Mouse (Mus musculus) stomach, postnatal 0 days (tissue): Measurements from ENCODE around the gene Svip.

Experiments
- CTCF ChIP-seq: IDR thresholded peaks from 2 replicates; pipeline ENCODE4 v1.5.1; 2016; ENCODE audit warnings: antibody characterized with exemption, low read depth, mild to moderate bottlenecking, moderate library complexity
- EP300 ChIP-seq: optimal IDR thresholded peaks from 2 replicates; pipeline ENCODE3; 2016; ENCODE audit warnings: antibody characterized with exemption

GRCm38 (mm10) chr7:52006296-52006630 is 445 bp upstream of the Svip start:
- TF ChIP-seq CTCF, result no peak
- no peak for TF ChIP-seq EP300
